Mouse (Mus musculus): ENCODE measurements at regions not wholly inside any gene's neighbourhood (a gene's known extent, or its start where the extent isn't known, plus 50 kb on each side); places are given as distances from the start of the nearest gene placed in this dataset.

GRCm38 (mm10) chr12:107539683-107540082, 51.3 kb downstream of the 3110018I06Rik start:
- no peak for DNase-seq (ENCODE audit: low read depth, low spot score)

DNA sequence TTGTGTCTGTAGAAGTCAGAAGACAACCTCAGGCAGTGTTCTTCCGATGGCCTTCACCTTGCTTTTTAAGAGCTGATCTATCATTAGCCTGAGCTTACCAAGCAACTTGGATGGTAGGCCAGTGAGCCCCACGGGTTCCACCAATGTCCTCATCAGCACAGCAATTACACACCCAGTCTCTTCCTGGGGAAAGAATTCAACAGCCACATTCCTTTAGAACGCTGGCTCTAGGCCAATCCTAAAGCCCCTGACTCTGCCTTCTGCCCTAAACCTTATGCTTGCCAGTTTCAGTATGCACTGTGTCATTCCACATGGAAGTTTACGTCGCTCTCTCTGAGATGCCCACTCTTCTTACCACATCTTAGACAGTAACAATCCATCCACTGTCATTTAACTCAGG, 52.8 kb downstream of the 3110018I06Rik start:
- no peak for DNase-seq (ENCODE audit: low read depth, low spot score)

GRCm38 (mm10) chr12:107547194-107547885, 58.9 kb downstream of the 3110018I06Rik start:
- no peak for DNase-seq (ENCODE audit: low read depth, low spot score)

DNA sequence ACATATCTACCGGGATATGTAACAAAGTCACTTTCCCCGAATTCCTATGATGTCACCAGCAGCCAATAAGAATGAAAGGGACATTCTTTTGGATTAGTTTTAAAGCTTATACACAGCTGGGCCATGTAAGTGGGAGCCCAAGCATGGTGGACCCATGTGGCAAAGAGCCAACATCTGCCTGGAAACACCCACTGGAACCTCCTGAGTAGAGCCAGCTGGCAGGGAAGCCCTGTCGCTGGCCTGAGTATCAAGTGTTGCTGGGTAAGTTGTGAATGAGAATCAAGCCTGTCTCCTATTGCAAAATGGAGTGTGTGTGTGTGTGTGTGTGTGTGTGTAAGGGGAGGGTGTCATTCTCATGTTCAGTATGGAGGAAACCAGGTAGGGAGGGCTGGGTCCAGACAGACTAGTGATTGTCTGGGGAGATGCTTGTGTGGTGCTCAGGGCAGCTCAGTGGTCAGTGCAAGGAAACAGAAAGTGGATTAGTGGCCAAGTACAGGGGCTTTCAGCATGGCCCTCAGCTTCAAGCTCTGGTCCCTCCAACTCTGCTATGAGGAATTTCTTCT, 59.5 kb downstream of the 3110018I06Rik start:
- DNase-seq (ENCODE audit: low read depth, low spot score): no peak

GRCm38 (mm10) chr12:107549452-107550296, 61.2 kb downstream of the 3110018I06Rik start:
- no peak for DNase-seq (ENCODE audit: low read depth, low spot score)

GRCm38 (mm10) chr12:107559191-107559590, 70.8 kb downstream of the 3110018I06Rik start:
- no peak for DNase-seq (ENCODE audit: low read depth, low spot score)

- DNase-seq (ENCODE audit: low read depth, low spot score): no peak
These were observed 71.7 kb downstream of the 3110018I06Rik start for GRCm38 (mm10) chr12:107560100-107560499.

DNA sequence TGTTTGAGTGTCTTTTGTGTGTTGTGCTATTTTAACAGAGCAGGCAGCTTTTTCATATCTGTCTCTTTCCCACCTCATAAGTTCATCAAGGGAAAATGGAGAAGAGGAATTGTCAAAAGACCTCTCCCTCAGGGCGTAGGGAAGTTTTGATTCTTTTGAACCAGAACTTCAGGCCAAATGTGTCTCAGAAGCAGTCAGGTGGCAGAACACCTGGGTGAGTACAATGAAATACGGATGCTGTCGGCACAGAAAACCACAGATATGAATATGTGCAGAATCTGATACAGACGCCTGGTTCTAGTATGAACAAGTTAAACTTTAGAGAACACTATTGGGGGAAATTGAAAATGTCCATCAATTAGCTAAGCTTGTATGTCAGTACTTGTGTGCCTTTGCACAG, 84.2 kb downstream of the 3110018I06Rik start:
- DNase-seq (ENCODE audit: low read depth, low spot score): no peak

GRCm38 (mm10) chr12:107579508-107579907, 91.1 kb downstream of the 3110018I06Rik start:
- DNase-seq (ENCODE audit: low read depth, low spot score): no peak

GRCm38 (mm10) chr12:107583151-107583720, 94.8 kb downstream of the 3110018I06Rik start:
- DNase-seq (ENCODE audit: low read depth, low spot score): no peak

- no peak for DNase-seq (ENCODE audit: low read depth, low spot score)
These were observed 97.3 kb downstream of the 3110018I06Rik start for GRCm38 (mm10) chr12:107585696-107586225.

- DNase-seq (ENCODE audit: low read depth, low spot score): no peak
These were observed 107.8 kb downstream of the 3110018I06Rik start for GRCm38 (mm10) chr12:107596236-107596635.

GRCm38 (mm10) chr12:107600576-107600975, 112.1 kb downstream of the 3110018I06Rik start:
- no peak for DNase-seq (ENCODE audit: low read depth, low spot score)

DNA sequence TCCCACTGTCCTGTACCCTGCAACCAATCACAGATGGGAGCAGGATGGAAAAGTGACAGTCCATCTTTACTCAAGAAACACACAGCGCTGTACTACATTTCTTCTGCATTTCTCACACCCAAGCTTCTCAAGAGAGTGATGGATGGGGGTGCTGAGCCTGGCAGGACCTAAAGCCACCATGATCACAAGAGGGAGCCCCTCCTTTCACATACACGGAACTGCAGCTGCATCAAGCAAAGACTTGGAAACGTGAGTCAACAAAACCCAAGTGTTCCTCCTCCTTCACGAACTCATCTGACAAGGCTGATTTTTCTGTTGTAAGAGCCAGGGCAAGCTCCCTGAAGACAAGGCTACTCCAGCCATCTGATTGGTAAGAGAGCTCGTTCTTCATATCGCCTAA, 120.5 kb downstream of the 3110018I06Rik start:
- no peak for DNase-seq (ENCODE audit: low read depth, low spot score)

DNA sequence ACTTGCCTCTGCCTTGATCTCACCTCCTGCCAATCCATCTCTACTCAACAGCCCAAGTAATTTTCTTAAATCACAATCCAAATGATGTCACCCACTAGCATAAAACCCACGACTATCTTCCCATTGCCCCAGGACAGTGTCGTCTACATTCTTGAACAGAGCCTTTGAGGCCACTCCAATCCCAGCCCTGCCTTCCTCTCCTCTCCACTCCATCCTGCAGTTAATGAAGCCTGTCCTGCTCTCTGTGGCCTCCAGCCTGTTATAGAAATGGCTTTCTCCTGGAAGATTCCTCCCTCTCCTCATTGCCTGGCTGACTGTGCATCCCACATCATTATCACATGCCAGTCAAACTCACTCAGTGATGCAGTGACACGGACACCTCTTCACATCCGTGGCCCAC, 121.6 kb downstream of the 3110018I06Rik start:
- no peak for DNase-seq (ENCODE audit: low read depth, low spot score)

DNA sequence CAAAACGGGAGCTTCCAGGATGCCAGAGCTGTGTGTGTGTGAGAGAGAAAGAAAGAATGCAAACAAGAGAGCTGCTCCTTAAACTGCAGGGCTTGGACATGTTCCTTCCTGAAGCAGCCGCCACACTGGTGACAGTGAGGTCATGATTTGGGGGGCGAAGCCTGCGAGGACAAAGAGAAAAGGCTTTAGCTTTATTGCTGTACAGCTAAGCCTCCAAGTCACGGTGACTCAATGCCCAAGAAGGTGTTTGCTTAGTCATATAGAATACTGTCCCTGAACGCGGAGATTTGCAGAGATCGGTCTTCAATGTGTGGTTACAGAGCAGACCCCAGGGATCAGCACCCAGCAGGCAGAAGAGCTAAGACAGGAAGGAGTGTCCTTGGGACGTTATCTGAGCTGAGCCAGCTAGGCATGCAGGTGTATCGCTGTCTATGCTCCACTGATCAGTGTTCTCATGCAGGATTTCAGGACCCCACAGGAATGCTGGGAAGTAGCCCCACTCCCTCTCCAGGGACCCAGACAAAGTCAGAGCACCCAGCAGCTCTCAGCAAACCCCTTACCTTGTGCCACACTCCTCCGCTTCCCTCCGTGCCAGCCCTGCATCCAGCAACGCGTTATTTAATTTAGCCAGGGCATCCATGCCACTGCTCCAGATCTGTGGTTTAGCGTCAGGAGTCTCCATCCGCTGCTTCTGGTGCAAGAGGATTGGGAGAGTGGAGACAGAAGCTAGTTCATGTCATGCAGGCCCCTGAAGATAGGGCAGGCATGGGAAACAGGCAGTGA, 129.0 kb downstream of the 3110018I06Rik start:
- no peak for DNase-seq (ENCODE audit: low read depth, low spot score)

- DNase-seq (ENCODE audit: low read depth, low spot score): no peak
These were observed 136.0 kb downstream of the 3110018I06Rik start for GRCm38 (mm10) chr12:107624446-107624845.

GRCm38 (mm10) chr12:107648008-107648407, 159.6 kb downstream of the 3110018I06Rik start:
- no peak for DNase-seq (ENCODE audit: low read depth, low spot score)

- no peak for DNase-seq (ENCODE audit: low read depth, low spot score)
These were observed 163.8 kb downstream of the 3110018I06Rik start for GRCm38 (mm10) chr12:107652126-107652728.

DNA sequence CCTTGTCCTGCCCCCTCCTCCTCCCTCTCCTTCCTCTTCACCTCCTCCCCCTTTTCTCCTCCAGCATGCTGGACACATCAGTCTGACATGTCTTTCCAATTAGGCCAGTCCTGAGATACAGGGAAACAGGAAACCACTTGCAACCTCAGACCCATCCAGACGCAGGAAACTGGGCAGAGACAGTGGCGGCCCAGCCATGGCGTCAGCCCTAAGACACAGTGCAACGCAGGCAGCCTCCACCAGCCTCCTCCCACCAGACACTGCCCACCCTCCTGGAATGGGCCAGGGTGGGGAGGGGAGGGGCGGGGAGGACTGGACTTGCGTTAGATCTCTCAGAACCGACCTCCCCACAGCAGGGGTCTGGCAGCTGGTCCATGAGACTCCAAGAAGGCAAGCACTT, 164.7 kb downstream of the 3110018I06Rik start:
- DNase-seq (ENCODE audit: low read depth, low spot score): no peak

DNA sequence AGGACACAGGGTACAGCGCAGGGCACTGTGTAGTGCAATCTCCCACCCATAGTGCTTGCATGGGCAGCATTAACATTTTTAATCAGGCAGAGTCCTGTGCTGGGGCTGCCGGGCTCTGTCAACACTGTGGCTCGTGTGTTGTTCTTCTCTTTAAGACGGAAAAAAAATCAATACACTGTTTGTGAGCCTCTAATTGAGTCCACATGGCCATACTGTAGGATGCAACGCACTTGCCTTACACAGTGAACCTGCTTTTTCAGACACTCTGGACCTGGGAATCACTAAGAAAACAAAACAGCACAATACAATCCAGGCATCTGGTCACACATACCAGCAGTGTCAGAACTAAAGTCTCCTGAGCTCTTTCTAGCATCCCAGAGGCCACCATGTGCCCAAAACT, 168.4 kb downstream of the 3110018I06Rik start:
- DNase-seq (ENCODE audit: low read depth, low spot score): no peak

Measured in skeletal muscle tissue, adult 2 months (tissue).